Mouse (Mus musculus) duodenum, adult 2 months (tissue): ENCODE measurements around the gene Meox1. TPM values are rescaled to one million over a fixed set of nuclear protein-coding genes. Genes with fewer than 3 reads are reported as not detected.

Experiments used
- polyA plus RNA-seq: library from polyadenylated mRNA; depleted of rRNA; stranded (reverse); fragments of >200 nt; gene quantifications from 2 replicates; pipeline ENCODE4 v1.2.3, GENCODE M21; 2012; ENCODE audit warnings: low replicate concordance; rRNA removed

The Meox1 gene
- 0.31 and 0.53 TPM in 2 replicates for polyA plus RNA-seq

DNA sequence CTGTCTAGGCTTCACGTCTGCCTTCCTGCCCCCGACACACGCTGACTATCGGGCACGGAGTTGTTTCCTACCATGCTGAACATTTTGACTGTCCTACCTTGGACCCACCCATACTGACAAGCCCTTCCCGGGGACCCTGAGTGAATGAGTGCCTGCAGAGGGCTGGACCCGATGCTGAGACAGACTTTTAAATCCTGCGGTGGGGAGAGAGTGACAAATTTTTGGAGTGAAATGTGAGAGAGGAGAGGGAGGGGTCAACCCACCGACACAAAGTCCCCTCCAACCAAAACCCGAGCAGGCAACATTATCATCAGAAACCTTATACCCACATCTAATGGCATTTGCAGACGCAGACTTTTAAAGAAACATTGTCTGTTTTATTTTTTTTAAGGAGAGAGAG, at the start of gene Meox1:
Gene Meox1, minus strand, starts transcription at position 171 of the 400 bp plus-strand sequence.

Other genes starting within 250 kb of the Meox1 start
- gene Arl4d, start 228.8 kb downstream of the Meox1 start, polyA plus RNA-seq = 6.5 and 16.5 TPM in 2 replicates
- 4.6 and 5.8 TPM in 2 replicates for gene Dhx8, start 161.5 kb downstream of the Meox1 start, polyA plus RNA-seq
- 1.5 and 10.3 TPM in 2 replicates for gene Etv4, start 109.0 kb downstream of the Meox1 start, polyA plus RNA-seq
- not detected in 2 replicates for gene Sost, start 72.6 kb upstream of the Meox1 start, polyA plus RNA-seq
- gene Cfap97d1, start 89.9 kb upstream of the Meox1 start, polyA plus RNA-seq = not detected in 2 replicates
- 12.4 and 43.5 TPM in 2 replicates for gene Dusp3, start 92.6 kb upstream of the Meox1 start, polyA plus RNA-seq
- 1.0 and 1.7 TPM in 2 replicates for gene Mpp3, start 134.1 kb upstream of the Meox1 start, polyA plus RNA-seq
- gene Cd300lg, start 147.1 kb upstream of the Meox1 start, polyA plus RNA-seq = 3.6 and 5.4 TPM in 2 replicates
- 1.8 and 2.1 TPM in 2 replicates for gene Mpp2, start 194.1 kb upstream of the Meox1 start, polyA plus RNA-seq
- 10.5 TPM in 1 of 2 replicates, not detected in the other for gene Ppy, start 206.9 kb upstream of the Meox1 start, polyA plus RNA-seq
- 92.0 and 116 TPM in 2 replicates for gene Pyy, start 213.5 kb upstream of the Meox1 start, polyA plus RNA-seq